Mouse (Mus musculus): ENCODE results near the gene Cep164.
"Not testable (repeated sequence)": the region's sequence is repeated elsewhere in the genome, so short reads cannot be mapped to it uniquely, and the experiment has no call there.

Cep164 gene

DNA sequence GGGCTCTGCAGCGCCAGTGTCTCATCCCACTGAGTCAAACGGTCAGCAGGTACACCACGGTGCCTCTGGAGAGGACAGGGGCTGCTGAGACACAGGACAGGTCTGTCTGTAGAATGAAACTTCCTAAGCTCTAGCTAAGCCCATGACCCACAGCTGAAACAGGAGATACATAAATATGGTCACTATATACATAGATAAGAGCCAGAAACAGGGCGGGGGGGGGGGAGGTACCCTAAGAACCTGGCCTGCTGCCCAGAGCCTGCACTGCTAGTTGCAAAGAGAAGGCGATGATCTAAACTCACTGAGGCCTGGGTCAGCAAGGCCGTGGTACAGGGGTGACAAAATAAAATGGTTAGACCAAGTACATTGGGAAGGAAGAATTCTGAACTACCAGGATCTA, 40.9 kb downstream of the Cep164 start:
- DNase-seq (ENCODE audit: low read depth), result no peak

DNA sequence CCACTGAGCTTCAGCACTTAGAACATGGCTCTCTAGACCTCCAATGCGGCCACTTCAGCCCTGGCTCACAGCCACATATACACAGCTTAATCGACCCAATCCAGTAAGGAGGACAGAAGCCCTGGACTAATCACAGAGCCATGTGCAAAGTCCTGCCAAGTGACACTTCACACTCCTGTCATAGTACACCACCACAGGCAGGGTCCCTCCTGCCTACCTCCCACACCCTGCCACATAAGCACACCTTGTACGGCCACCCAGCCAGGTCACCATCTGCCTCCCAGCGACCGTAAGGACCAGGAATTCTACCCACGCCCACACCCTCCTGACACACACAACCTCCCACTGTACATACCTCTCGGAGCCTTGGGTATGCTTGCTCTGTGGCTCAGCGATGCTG, 41.4 kb downstream of the Cep164 start:
- no peak for DNase-seq (ENCODE audit: low read depth)

DNA sequence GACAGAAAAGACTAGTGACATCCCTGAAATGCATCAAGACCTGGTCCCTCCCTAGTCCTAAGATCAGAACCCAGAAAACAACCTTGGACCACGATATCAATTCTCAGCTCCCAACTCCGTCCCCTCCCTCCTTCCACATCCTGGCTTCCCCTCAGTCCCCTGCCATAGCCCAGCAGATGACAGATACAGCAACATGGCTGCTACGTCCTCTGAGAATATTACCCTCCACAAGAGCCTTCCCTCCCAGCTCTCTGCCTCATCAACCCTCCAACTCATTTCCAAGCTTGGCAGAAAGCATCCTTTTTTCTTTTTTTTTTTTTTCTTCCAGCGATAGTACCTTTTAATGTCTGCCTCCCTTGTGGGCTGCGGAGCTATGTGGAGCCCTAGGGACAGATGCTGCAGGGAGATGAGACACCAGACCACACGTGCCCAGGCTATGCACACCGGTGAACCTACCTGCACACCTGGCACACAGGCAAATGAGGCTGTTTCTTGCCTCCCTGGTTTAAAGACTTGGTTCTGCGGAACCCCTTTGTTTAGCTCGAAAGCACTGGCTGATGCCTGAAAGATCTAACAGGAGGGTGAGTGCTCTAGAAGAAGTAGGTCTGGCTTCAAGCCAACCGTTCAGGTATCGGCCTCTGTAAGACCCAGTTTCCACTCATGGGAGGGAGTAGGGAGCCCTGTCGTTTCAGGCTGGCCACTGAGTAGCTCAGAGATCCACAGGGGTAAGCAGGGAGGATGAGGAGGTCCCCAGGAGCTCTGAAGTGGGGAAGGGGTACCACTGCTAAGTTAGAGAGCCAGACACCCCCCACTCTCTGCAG, 45.0 kb downstream of the Cep164 start:
- no peak for DNase-seq (ENCODE audit: low read depth)

DNA sequence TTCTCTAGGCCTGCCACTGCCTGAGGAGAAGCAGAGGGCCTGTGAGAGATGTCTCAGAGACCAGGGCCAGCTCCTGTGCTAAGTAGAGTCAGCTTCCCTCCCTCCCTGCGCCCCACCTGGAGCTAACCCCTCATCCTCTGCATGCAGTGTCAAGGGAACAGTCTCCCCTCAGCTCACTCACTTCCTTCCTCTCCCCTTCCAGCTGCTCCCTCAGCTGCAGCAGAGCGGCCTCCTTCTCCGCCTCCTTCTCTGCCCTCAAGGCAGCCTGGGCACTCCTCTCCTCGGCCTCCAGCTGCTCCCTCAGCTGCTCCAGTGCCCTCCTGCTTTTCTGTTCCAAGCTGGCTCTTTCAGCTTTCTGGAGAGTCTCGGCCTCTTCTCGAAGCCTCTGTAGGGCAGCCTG, 49.3 kb downstream of the Cep164 start:
- DNase-seq (ENCODE audit: low read depth), result no peak

DNA sequence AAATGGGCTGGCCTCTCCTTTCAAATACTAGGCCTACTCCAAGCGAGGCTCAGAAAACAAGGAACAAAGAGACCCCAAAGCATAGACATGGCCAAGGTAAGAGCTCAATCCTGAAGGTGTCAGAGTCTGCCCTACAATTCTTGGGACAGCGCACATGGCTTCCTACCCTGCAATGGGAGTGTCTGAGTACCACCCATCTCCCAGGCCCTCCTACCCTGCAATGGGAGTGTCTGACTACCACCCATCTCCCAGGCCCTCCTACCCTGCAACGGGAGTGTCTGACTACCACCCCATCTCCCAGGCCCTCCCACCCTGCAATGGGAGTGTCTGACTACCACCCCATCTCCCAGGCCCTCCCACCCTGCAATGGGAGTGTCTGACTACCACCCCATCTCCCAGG, 52.3 kb downstream of the Cep164 start:
- DNase-seq (ENCODE audit: low read depth), result not testable (repeated sequence)

DNA sequence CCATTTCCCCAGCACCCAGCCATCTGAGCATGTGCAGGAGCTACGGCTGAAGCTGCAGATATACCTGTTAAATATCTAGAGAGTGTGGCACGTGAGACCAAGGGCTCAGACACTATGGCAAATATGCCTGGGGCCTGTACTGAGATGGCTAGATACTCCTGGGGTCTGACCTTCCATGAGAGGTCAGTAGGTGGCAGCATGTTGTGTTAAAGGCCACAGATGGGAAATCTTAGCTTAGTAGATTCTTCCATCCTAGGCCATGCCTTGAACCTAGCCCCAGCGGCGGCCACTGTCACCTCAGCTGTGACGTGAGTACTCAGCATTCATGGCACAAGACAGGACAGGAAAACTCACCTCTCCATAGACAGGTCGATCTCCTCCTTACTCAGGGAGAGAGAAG, 54.4 kb downstream of the Cep164 start:
- DNase-seq (ENCODE audit: low read depth), result peak; percentile 12

DNA sequence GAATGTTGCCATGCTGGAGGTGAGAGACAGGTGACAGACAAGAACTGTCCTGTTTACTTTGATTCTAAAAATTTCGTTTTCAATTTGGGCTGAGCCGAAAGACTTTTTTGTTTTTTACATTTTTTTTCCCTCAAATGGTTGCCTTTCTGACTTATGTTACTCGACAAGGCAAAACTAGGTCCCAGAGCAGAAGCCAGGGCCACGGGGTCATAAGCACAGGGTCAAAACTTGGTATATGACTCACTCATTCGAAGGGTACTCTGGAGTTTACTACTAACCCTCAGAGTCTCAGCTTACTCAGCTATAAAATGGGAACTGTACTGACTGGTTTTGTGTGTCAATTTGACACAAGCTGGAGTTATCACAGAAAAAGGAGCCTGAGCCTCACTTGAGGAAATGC, 58.9 kb downstream of the Cep164 start:
- no peak for DNase-seq (ENCODE audit: low read depth)

DNA sequence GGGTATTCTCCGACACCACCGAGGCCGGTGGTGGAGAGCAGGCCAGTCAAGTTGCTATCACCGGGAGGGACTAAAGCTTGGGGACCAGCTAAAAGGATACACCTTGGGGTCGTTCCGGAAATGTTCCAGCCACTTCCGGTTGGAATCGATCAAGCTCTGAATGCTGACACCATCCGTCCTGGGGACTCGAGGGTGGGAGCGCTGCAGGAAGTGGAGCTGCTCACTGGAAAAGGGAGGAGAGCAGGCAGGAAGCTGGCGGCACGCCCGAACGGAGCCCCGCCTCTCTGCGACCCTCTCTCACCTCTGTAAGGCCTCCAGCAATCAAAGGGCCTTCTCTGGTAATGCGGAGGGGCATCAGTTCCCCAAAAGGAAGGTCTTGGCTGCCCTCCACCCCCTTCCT, 60.1 kb downstream of the Cep164 start:
- no peak for DNase-seq (ENCODE audit: low read depth)

DNA sequence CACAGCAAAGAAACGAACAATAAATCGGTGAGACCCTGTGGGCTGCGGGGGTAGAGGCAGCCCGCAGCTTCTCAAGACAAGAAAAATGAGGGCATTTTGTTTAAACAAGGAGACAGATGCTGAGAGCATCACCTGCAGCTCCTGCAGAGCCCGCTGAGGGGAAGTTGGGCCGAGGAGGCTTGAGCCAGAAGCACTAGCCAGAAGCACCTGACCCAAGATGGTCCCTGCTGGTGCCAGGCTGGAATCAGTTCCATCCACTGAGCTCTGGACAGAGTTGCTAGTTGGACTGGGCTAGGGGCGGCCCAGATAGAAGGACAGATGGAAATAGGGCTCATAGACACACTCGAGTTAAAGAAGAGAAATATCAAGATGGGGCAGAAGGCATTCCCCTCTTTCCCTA, 61.3 kb downstream of the Cep164 start:
- no peak for DNase-seq (ENCODE audit: low read depth)

DNA sequence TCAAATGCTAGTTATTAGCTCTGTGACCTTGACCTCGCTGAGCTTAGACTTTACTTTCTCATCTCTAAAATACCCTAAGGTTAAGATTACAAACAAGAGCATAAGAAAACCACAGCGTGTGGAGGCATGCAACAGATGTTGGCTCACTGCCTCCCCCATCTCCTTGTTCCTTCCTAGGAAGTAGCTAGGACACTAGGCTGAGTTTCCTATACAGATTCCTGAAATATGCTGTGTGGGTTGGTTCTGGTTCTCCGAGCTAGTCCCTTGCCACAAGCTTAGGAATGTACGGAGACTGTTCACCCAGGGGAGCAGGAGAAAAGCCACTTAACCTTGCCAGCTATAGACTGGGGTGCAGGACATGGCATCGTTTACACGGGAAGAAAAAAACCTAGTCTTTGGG, 62.3 kb downstream of the Cep164 start:
- DNase-seq (ENCODE audit: low read depth), result no peak

DNA sequence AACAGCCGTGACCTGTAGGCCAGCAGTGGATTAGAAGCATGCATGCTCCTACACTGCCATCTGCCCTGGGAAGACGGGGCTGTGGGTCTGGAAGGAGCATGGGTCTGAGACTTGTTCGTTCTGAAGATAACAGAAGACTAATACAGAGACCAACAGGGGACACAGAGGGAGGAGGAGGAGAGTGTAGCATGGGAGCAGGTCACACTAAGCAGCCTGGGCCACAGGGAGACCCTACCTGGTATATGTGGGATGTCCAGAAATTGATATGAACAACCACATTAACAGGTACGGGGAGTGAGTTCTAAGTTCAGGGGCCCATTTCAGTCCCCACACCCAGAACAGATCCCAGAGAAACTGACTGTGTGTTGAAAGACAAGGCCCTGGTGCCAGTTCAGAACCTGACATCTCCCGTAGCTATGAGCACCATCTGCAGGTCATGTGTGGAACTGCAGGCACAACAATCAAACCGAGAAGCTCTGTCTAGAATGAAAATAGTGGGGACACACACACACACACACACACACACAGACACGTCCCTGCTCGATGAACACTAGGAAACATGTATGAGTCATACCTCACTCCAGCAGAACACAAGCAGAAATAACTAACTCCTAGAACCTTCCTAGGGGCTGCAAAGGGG, 73.9 kb downstream of the Cep164 start:
- peak; percentile 37 for DNase-seq (ENCODE audit: low read depth)

DNA sequence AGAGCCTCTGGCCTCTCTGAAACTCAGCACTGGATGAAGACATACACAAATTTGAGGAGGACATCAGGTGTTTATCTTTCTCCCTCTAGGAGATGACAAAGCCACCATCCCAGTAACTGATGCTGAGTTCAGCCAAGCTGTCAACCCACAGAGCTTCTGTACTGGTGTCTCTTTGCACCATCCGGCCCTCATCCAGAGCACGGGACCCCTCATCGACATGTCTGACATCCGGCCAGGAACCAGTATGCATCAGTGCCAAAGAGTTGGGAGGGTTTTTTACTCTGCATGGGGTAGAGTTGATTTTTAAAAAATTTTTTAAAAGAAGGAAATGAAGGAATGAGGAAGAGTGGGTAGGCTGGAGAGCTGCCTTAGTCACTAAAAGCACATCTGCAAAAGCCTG, 78.6 kb downstream of the Cep164 start:
- DNase-seq (ENCODE audit: low read depth), result no peak

DNA sequence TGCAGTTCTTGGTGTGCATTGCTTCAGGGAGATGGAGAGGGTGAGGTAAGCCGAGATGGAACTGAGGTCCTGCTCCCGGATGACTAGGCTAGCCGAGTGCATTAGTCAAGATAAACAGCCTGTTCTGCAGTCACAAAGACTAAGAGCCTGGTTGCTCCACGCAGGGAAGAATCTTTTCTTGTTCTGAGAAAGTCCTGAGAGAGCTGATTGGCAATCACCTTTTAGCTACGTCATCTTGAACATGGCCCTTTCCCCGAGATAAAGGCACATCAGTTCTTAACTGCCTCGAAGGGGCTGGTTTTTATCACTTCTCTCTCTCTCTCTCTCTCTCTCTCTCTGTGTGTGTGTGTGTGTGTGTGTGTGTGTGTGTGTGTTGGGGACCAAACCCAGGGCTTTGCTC, 83.0 kb downstream of the Cep164 start:
- no peak for DNase-seq (ENCODE audit: low read depth)

DNA sequence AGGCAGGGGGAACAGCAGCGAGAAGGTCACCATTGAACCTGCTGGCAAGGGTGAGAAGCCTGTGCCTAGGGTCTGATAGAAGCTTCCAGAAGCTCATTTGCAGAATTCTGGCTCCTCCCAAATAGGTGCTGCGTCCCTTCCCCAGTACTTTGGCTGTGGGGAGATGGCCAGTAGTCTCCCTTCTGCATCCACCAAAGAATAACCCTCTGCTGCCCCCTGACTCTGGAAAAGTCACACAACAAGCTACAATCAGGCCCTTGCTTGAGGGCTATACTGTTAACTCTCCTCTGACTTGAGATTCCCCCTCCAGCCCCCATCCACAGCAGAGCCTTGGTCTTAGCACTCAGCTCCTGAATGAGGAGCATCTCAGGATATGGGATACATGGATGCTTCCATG, 87.9 kb downstream of the Cep164 start:
- DNase-seq (ENCODE audit: low read depth), result no peak

DNA sequence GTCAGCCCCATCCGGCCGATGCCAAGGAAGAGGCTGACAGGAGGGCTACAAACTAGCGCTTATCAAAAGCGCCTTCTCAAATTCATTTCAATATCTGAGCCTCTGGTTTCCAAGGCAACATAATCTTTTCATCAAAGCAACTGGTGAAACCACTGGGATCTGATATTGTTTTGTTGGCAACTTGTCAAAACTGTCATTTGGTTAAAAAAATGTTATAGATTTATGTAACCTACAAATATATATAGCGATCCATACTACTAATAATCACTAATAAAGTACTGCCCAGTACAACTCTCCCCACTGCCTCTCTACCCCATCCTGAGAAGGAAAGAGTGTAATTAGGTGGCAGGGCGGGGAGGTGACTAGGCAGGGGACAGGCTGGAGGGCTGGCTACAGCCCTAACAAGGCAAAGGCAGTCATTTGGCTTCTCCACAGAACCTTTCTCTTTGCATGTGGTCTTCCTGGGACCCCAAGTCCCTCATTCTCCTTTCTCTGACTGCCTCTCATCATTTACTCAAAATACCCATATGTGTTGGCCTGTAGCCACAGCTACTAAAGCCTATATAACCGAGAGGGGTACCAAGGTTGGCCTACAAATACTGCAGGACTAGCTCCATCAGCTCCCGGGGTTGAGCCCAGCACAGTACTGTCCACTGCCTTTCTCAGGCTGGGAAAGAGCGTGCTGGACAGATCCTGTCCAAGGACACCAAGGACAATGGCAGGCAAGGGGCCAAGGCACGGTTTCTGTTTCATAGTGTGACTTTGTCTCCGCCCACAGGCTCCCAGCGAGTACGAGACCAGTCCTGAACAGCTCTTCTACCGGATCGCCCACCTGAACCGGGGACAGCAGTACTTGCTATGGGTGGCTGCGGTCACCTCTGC, 88.5 kb downstream of the Cep164 start:
- DNase-seq (ENCODE audit: low read depth), result no peak

DNA sequence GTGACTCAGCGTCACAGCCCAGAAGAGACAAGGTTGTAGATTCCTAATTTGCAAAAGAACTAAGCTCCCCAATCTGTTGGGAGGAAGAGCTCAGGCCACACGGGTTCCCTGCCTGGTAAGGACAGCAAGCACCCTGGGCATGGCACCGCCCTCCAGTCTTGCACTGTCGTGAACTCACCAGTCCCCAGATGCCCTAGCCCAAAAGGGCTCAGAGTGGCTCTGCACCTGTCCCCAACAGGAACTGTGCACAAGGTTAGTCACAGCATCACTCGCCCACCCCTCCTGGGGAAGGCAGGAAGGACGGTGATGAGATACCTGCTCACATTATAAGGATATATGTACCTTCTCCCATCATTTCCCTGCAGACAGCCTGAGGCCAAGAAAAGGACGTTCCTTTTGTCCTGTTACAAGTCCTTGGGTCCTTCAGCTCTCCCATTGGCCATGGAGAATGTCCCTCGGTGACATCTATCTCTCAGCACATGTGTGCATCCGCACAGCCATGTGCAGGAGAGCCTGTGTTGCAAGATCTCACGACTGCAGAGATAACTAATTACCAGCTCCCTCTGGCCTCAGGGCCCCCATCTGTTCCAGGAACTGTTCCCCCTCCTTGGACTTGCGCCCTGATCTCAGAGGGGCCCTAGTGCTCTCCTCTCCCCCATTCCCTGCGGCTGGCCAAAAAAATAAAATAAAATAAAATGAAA, 89.3 kb downstream of the Cep164 start:
- DNase-seq (ENCODE audit: low read depth), result no peak

DNA sequence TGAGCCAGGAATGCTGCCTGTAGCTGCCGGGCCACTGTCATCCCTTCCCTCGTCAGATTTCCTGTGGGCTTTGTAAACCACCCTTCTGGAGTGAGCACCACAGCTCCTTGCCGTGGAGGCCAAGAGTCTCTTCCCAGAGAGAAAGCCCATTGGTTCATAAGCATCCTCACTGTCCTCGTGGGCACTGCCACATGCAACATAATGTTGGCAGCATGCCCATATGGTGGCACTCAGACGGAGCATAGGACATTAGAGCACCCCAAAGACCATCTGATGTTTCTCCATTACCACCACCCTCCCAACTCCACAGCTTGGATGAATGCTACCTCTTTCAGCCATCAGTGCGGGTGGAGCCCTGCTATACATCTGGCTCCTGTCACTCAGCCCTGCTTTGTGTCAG, 95.2 kb downstream of the Cep164 start:
- DNase-seq (ENCODE audit: low read depth), result no peak

DNA sequence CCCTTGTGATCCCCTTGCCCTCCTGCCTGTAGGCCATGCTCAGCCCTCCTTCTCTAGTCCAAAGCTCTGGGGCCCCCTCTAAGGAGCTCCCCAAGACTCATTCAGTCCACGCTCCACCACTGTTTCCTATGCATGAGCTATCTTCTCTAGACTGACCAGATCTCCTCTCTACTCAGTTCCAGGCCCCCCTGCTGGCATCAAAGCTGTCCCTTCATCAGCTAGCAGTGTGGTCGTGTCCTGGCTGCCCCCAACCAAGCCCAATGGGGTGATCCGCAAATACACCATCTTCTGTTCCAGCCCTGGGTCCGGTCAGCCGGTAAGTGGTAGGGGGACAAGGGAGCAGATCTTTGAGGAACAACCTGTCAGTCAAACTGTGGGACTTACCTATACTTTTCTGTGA, 96.6 kb downstream of the Cep164 start:
- DNase-seq (ENCODE audit: low read depth), result no peak

DNA sequence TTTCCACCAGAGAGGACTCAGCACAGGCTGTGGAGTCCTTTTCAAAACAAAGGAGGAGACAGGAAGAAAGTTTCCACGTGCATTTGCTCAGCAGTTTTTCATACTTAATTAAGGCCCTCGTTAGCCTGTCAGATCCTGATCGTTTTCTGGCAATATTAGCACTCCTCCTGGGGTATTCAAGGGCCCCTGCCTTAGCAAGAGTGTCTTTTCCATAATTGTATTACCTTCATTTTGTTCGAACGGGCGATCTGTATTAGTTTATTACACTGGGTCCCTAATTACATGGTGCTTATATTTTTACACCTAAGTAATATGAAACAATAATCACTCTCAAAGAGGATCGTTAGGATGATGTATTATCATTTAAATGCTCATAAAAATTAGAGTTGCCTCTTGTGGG, 108.5 kb downstream of the Cep164 start:
- no peak for DNase-seq (ENCODE audit: low read depth)

Measured in naive thymus-derived CD4-positive, alpha-beta T cell, adult 2 months (primary cell).